Mouse (Mus musculus) heart, adult 18-20 months (tissue): ENCODE results near the gene Unc93b1. TPM values are rescaled to one million over a fixed set of nuclear protein-coding genes. Genes with fewer than 3 reads are reported as not detected.
A peak's percentile ranks its signal among the peaks of the same experiment; 100 is the strongest.
"Not testable (repeated sequence)": the region's sequence is repeated elsewhere in the genome, so short reads cannot be mapped to it uniquely, and the experiment has no call there.

Experiments used
- DNase-seq, 2 experiments: peaks; one replicate each; pipeline ENCODE4 v3.0.0; 2021 to 2022; ENCODE audit warnings: mixed read lengths in 1 of 2
- total RNA-seq, 2 experiments: library from RNA; stranded (reverse); gene quantifications; 2 replicates each; pipeline ENCODE4 v1.2.3; 2021

Unc93b1 gene
- total RNA-seq, 2 experiments from 2014 or later, result 17.7 to 23.9 TPM

- peak; percentile 45 to 49 for DNase-seq
Observed at GRCm38 (mm10) chr19:3945872-3946564, 11.0 kb downstream of the Unc93b1 start.

GRCm38 (mm10) chr19:3946715-3947114 lies 11.7 kb downstream of the Unc93b1 start:
- peak; percentile 61 to 86 for DNase-seq

- no peak for DNase-seq
Observed at GRCm38 (mm10) chr19:3947813-3948212, 12.8 kb downstream of the Unc93b1 start.

- no peak for DNase-seq
Observed at GRCm38 (mm10) chr19:3948546-3948945, 13.6 kb downstream of the Unc93b1 start.

GRCm38 (mm10) chr19:3950331-3950730 lies 15.3 kb downstream of the Unc93b1 start:
- no peak for DNase-seq

GRCm38 (mm10) chr19:3951461-3951860 lies 16.5 kb downstream of the Unc93b1 start:
- DNase-seq, result no peak

GRCm38 (mm10) chr19:3952099-3952498 lies 17.1 kb downstream of the Unc93b1 start:
- no peak for DNase-seq

- DNase-seq, result no peak
Observed at GRCm38 (mm10) chr19:3955033-3955432, 20.0 kb downstream of the Unc93b1 start.

- DNase-seq, result no peak
Observed at GRCm38 (mm10) chr19:3955804-3956203, 20.8 kb downstream of the Unc93b1 start.

- not testable (repeated sequence) for DNase-seq
Observed at GRCm38 (mm10) chr19:3957296-3958036, 22.5 kb downstream of the Unc93b1 start.

- peak in 1 of 2 experiments; percentile 33 for DNase-seq
Observed at GRCm38 (mm10) chr19:3958470-3958869, 23.5 kb downstream of the Unc93b1 start, which contains the start of gene Aldh3b3. Aldh3b3 (plus strand) TSS chr19:3958645.

- DNase-seq, result no peak
Observed at GRCm38 (mm10) chr19:3959030-3959429, 24.0 kb downstream of the Unc93b1 start.

- no peak for DNase-seq
Observed at GRCm38 (mm10) chr19:3960211-3960610, 25.2 kb downstream of the Unc93b1 start.

GRCm38 (mm10) chr19:3961805-3962204 lies 26.8 kb downstream of the Unc93b1 start:
- not testable (repeated sequence) for DNase-seq

GRCm38 (mm10) chr19:3962469-3962868 lies 27.5 kb downstream of the Unc93b1 start:
- no peak for DNase-seq

GRCm38 (mm10) chr19:3964030-3964429 lies 29.0 kb downstream of the Unc93b1 start:
- DNase-seq, result no peak

GRCm38 (mm10) chr19:3966330-3967075 lies 31.5 kb downstream of the Unc93b1 start:
- DNase-seq, result no peak

GRCm38 (mm10) chr19:3967258-3967657 lies 32.3 kb downstream of the Unc93b1 start:
- DNase-seq, result no peak

- no peak for DNase-seq
Observed at GRCm38 (mm10) chr19:3972229-3972628, 37.2 kb downstream of the Unc93b1 start, which contains the start of gene Aldh3b2. Aldh3b2 (plus strand) TSS chr19:3972328.

GRCm38 (mm10) chr19:3974608-3975007 lies 39.6 kb downstream of the Unc93b1 start:
- not testable (repeated sequence) for DNase-seq

GRCm38 (mm10) chr19:3975866-3976265 lies 40.9 kb downstream of the Unc93b1 start:
- DNase-seq, result no peak

GRCm38 (mm10) chr19:3980309-3980708 lies 45.3 kb downstream of the Unc93b1 start:
- DNase-seq, result peak; percentile 80 to 91

GRCm38 (mm10) chr19:3980917-3981316 lies 45.9 kb downstream of the Unc93b1 start:
- no peak for DNase-seq
